Mouse (Mus musculus): Measurements from ENCODE around the gene Upk3bl.

DNA sequence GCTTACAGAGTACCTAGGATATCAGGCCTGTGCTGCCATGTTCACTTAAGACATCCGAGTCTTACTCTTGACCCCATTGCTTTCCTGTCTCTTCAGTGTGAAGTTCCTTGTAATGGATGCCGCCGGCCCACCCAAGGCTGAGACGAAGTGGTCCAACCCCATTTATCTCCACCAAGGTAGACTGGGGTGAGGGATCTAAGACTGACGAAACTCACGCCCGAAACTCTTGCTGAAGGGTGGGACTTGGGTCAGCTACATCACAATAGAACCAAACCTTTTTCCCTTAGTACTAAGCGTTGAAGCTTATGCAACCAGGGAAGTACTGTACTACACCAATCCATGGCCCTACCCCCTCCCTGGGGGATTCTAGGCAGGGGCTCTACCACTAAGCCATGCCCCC, 12.6 kb upstream of the Upk3bl start:
- TF ChIP-seq POLR2A (IDR thresholded peaks at IDR 0.05; ENCODE audit: low read depth, low read length) (no peak), CTCF (IDR thresholded peaks at IDR 0.05; ENCODE audit: extremely low read depth, insufficient read depth, insufficient read length, insufficient replicate concordance) (no peak)

Data from spleen, adult 2 months (tissue).